Mouse (Mus musculus): ENCODE data around the gene Tmem238. TPM values are rescaled to one million over a fixed set of nuclear protein-coding genes. Genes with fewer than 3 reads are reported as not detected.

Tmem238 gene
- total and polyA plus RNA-seq, 3 experiments = 23.8 to 31.3 TPM; not detected in 1

GRCm38 (mm10) chr7:4776131-4776530 is 13.3 kb downstream of the Tmem238 start:
- Histone ChIP-seq H3K4me1 (ENCODE audit: control insufficient read depth in 1 of 2, insufficient read depth in 2 of 2, low read length in 2 of 2) (peaks cover 0 to 12% of the 10 kb centered on the region in 2 experiments; a peak in 1 of 4 replicates), H3K27ac (ENCODE audit: control insufficient read depth, low read depth, low read length) (no peak overlapping the region), H3K27me3 (ENCODE audit: control insufficient read depth in 1 of 2, insufficient read depth in 2 of 2, low read length in 2 of 2) (peaks cover 5 to 14% of the 10 kb centered on the region in 2 experiments; a peak in 3 of 4 replicates), H3K9ac (ENCODE audit: control insufficient read depth, low read depth, low read length, poor library complexity, severe bottlenecking) (no peak overlapping the region), H3K36me3 (ENCODE audit: control insufficient read depth in 1 of 2, insufficient read depth in 2 of 2, low read length in 2 of 2) (no peaks in the 10 kb centered on the region), H3K79me2 (ENCODE audit: control insufficient read depth, insufficient read depth, low read length, poor library complexity) (no peaks in the 10 kb centered on the region), H3K4me3 (ENCODE audit: control insufficient read depth in 1 of 2, insufficient read depth in 1 of 2, low read depth in 2 of 2, low read length in 2 of 2) (no peak overlapping the region), H3K9me3 (replicated peaks; ENCODE audit: insufficient read depth, low read length) (no peaks in the 10 kb centered on the region)
- TF ChIP-seq ETS1 (IDR thresholded peaks at IDR 0.05; ENCODE audit: low read depth, low read length) = no peak
- DNase-seq (ENCODE audit: low read depth, low spot score) = no peak

GRCm38 (mm10) chr7:4771202-4771601 is 18.3 kb downstream of the Tmem238 start, which contains the start of gene Fam71e2:
Gene Fam71e2 (minus strand): TSS chr7:4771302.
- H3K27ac ChIP-seq (ENCODE audit: control insufficient read depth, low read depth, low read length) = no peak within 1 kb of the TSS
- peaks cover 2 to 10% of the 10 kb centered on the region in 2 experiments; a peak in 3 of 4 replicates for H3K27me3 ChIP-seq (ENCODE audit: control insufficient read depth in 1 of 2, insufficient read depth in 2 of 2, low read length in 2 of 2)
- H3K4me3 ChIP-seq (ENCODE audit: control insufficient read depth in 1 of 2, insufficient read depth in 1 of 2, low read depth in 2 of 2, low read length in 2 of 2) = no peak within 1 kb of the TSS

GRCm38 (mm10) chr7:4764946-4765710 is 24.3 kb downstream of the Tmem238 start:
- Histone ChIP-seq H3K36me3 (ENCODE audit: control insufficient read depth in 1 of 2, insufficient read depth in 2 of 2, low read length in 2 of 2) (no peaks in the 10 kb centered on the region), H3K4me3 (ENCODE audit: control insufficient read depth in 1 of 2, insufficient read depth in 1 of 2, low read depth in 2 of 2, low read length in 2 of 2) (no peak overlapping the region), H3K27me3 (ENCODE audit: control insufficient read depth in 1 of 2, insufficient read depth in 2 of 2, low read length in 2 of 2) (peaks cover 3 to 6% of the 10 kb centered on the region in 2 experiments), H3K4me1 (ENCODE audit: control insufficient read depth in 1 of 2, insufficient read depth in 2 of 2, low read length in 2 of 2) (no peaks in the 10 kb centered on the region), H3K27ac (ENCODE audit: control insufficient read depth, low read depth, low read length) (no peak overlapping the region), H3K9me3 (replicated peaks; ENCODE audit: insufficient read depth, low read length) (no peaks in the 10 kb centered on the region), H3K9ac (ENCODE audit: control insufficient read depth, low read depth, low read length, poor library complexity, severe bottlenecking) (no peak overlapping the region), H3K79me2 (ENCODE audit: control insufficient read depth, insufficient read depth, low read length, poor library complexity) (no peaks in the 10 kb centered on the region)
- no peak for TF ChIP-seq ELF1 (IDR thresholded peaks at IDR 0.05; ENCODE audit: low read depth, low read length)
- no peak for DNase-seq (ENCODE audit: low read depth, low spot score)

More at GRCm38 (mm10) chr7:4771202-4771601, 18.3 kb downstream of the Tmem238 start, which contains the start of gene Fam71e2:
- no peaks in the 10 kb centered on the region for H3K79me2 ChIP-seq (ENCODE audit: control insufficient read depth, insufficient read depth, low read length, poor library complexity)
- DNase-seq (ENCODE audit: low read depth, low spot score) = no peak
- H3K36me3 ChIP-seq (ENCODE audit: control insufficient read depth in 1 of 2, insufficient read depth in 2 of 2, low read length in 2 of 2) = no peaks in the 10 kb centered on the region
- H3K9ac ChIP-seq (ENCODE audit: control insufficient read depth, low read depth, low read length, poor library complexity, severe bottlenecking) = no peak within 1 kb of the TSS
- H3K9me3 ChIP-seq (replicated peaks; ENCODE audit: insufficient read depth, low read length) = no peaks in the 10 kb centered on the region
- no peak for TF ChIP-seq MAZ (IDR thresholded peaks at IDR 0.05; ENCODE audit: low read depth, low read length)
- TF ChIP-seq KAT2A (conservative IDR thresholded peaks at IDR 0.05; ENCODE audit: low read depth, low read length) = no peak
- TF ChIP-seq ZMIZ1 (IDR thresholded peaks at IDR 0.05; ENCODE audit: low read depth, low read length) = no peak
- no peak for TF ChIP-seq E2F4 (IDR thresholded peaks at IDR 0.05; ENCODE audit: borderline replicate concordance, low read depth, low read length)
- TF ChIP-seq USF1 (IDR thresholded peaks at IDR 0.05; ENCODE audit: low read depth, low read length) = no peak
- TF ChIP-seq MAX (IDR thresholded peaks at IDR 0.05; ENCODE audit: low read length) = no peak
- TF ChIP-seq CHD2 (IDR thresholded peaks at IDR 0.05; ENCODE audit: low read length) = no peak
- TF ChIP-seq POLR2AphosphoS2 (IDR thresholded peaks at IDR 0.05; ENCODE audit: low read length) = no peak
- no peak for TF ChIP-seq POLR2A (IDR thresholded peaks at IDR 0.05; ENCODE audit: control insufficient read depth in 1 of 2, insufficient read depth in 1 of 2, low read depth in 1 of 2, low read length in 2 of 2, poor library complexity in 1 of 2)
- no peak for TF ChIP-seq EP300 (IDR thresholded peaks at IDR 0.05; ENCODE audit: low read depth in 1 of 2, low read length in 2 of 2)
- TF ChIP-seq UBTF (IDR thresholded peaks at IDR 0.05; ENCODE audit: borderline replicate concordance, insufficient read depth, low read depth, low read length) = no peak
- no peak for TF ChIP-seq RCOR1 (IDR thresholded peaks at IDR 0.05; ENCODE audit: low read depth, low read length)
- no peak for TF ChIP-seq ZC3H11A (IDR thresholded peaks at IDR 0.05; ENCODE audit: low read depth, low read length)
- no peak for TF ChIP-seq RAD21 (IDR thresholded peaks at IDR 0.05; ENCODE audit: low read depth, low read length)
- no peak for TF ChIP-seq ZNF384 (IDR thresholded peaks at IDR 0.05; ENCODE audit: low read depth, low read length)
- TF ChIP-seq NELFE (IDR thresholded peaks at IDR 0.05; ENCODE audit: low read depth, low read length) = no peak
- TF ChIP-seq TAL1 (IDR thresholded peaks at IDR 0.05; ENCODE audit: low read length) = no peak
- TF ChIP-seq JUND (IDR thresholded peaks at IDR 0.05; ENCODE audit: low read depth, low read length) = no peak
- TF ChIP-seq SIN3A (IDR thresholded peaks at IDR 0.05; ENCODE audit: low read length) = no peak
- TF ChIP-seq POLR2AphosphoS5 (IDR thresholded peaks at IDR 0.05; ENCODE audit: borderline replicate concordance, low read depth, low read length) = no peak
- H3K4me1 ChIP-seq (ENCODE audit: control insufficient read depth in 1 of 2, insufficient read depth in 2 of 2, low read length in 2 of 2) = no peaks in the 10 kb centered on the region
